Mouse (Mus musculus) small intestine, adult 2 months (tissue): ENCODE measurements at regions not wholly inside any gene's neighbourhood (a gene's known extent, or its start where the extent isn't known, plus 50 kb on each side); places are given as distances from the start of the nearest gene placed in this dataset.
"Not testable (repeated sequence)": the region's sequence is repeated elsewhere in the genome, so short reads cannot be mapped to it uniquely, and the experiment has no call there.

ENCODE experiments used
- H3K27ac ChIP-seq: fragments of 200-500 bp; 2 replicates; pipeline ENCODE4 v1.5.1; 2012; ENCODE audit warnings: low read depth, low read length, control low read depth, inconsistent platforms; ENCODE audit not compliant: insufficient read depth
- H3K27me3 ChIP-seq: fragments of 200-500 bp; 2 replicates; pipeline ENCODE4 v1.6.1; 2012; ENCODE audit warnings: mild to moderate bottlenecking, moderate library complexity, low read length, inconsistent platforms; ENCODE audit not compliant: control insufficient read depth, insufficient read depth
- H3K36me3 ChIP-seq: fragments of 200-500 bp; 2 replicates; pipeline ENCODE4 v1.6.1; 2012; ENCODE audit warnings: mild to moderate bottlenecking, low read length, control low read depth, inconsistent platforms; ENCODE audit not compliant: control insufficient read depth, insufficient read depth
- H3K4me1 ChIP-seq: fragments of 200-500 bp; 2 replicates; pipeline ENCODE4 v1.6.1; 2012; ENCODE audit warnings: low read length, inconsistent platforms, mixed read lengths; ENCODE audit not compliant: control insufficient read depth, insufficient read depth, insufficient read length
- H3K4me3 ChIP-seq: fragments of 200-500 bp; 2 replicates; pipeline ENCODE4 v1.5.1; 2012; ENCODE audit warnings: low read depth, mild to moderate bottlenecking, control low read depth, inconsistent platforms, low read length, moderate library complexity
- WGBS: fragments of 180-500 bp; shearing (Covaris S2); methylation state at CpG from one replicate; pipeline ENCODE4 v1.1.7; 2018; 5-methylcytosine and 5-hydroxymethylcytosine counted together

GRCm38 (mm10) chr17:17293932-17294534 lies 80.1 kb upstream of the Riok2 start:
- H3K27me3 ChIP-seq, H3K4me1 ChIP-seq, H3K36me3 ChIP-seq: not testable (repeated sequence)
- H3K27ac ChIP-seq, result peak overlapping the region; percentile 89
- WGBS, result 0% methylated on average over 13 of the region's 13 CpGs
- H3K4me3 ChIP-seq, result peak overlapping the region; percentile 76

- H3K27ac ChIP-seq, H3K36me3 ChIP-seq, H3K27me3 ChIP-seq, H3K4me3 ChIP-seq, H3K4me1 ChIP-seq: not testable (repeated sequence)
- WGBS, result 2% methylated on average over 1 of the region's 1 CpGs
Measured at GRCm38 (mm10) chr17:17295037-17295436, 79.1 kb upstream of the Riok2 start.

- H3K36me3 ChIP-seq, H3K4me1 ChIP-seq, H3K27ac ChIP-seq, H3K27me3 ChIP-seq, H3K4me3 ChIP-seq: not testable (repeated sequence)
- 98% methylated on average over 10 of the region's 10 CpGs for WGBS
Measured at GRCm38 (mm10) chr17:17303496-17303895, 70.6 kb upstream of the Riok2 start.
